Mouse (Mus musculus) forebrain, embryonic 14.5 days (tissue): ENCODE data around the gene Rasa3. TPM values are rescaled to one million over a fixed set of nuclear protein-coding genes. Genes with fewer than 3 reads are reported as not detected.

ENCODE experiments used
- ATAC-seq: fragments of 200-750 bp; cut with Nextera tagmentation; 2 replicates; pipeline ENCODE4 v1.8.0; 2017; ENCODE audit warnings: mild to moderate bottlenecking, moderate library complexity
- DNase-seq: peaks from one replicate; pipeline ENCODE4 v3.0.0-alpha.2; 2015; ENCODE audit warnings: low spot score
- H3K27ac ChIP-seq: fragments of 300-500 bp; sonication (generic); 2 replicates; pipeline ENCODE4 v1.5.1; 2014; ENCODE audit warnings: low read depth, mild to moderate bottlenecking, control low read depth, low read length, moderate library complexity
- H3K27me3 ChIP-seq: fragments of 300-500 bp; sonication (generic); replicated peaks from 2 replicates; pipeline ENCODE4 v1.6.1; 2014; ENCODE audit warnings: low read length, control low read depth, mixed read lengths; ENCODE audit not compliant: control insufficient read depth, insufficient read depth
- H3K36me3 ChIP-seq: fragments of 300-500 bp; sonication (generic); 2 replicates; pipeline ENCODE4 v1.6.1; 2014; ENCODE audit warnings: low read length, control low read depth; ENCODE audit not compliant: control insufficient read depth, insufficient read depth
- H3K4me1 ChIP-seq: fragments of 300-500 bp; sonication (generic); 2 replicates; pipeline ENCODE4 v1.6.1; 2014; ENCODE audit warnings: antibody characterized with exemption, low read length, control low read depth; ENCODE audit not compliant: control insufficient read depth, insufficient read depth
- H3K4me2 ChIP-seq: fragments of 300-500 bp; sonication (generic); 2 replicates; pipeline ENCODE4 v1.6.1; 2014; ENCODE audit warnings: mild to moderate bottlenecking, control low read depth, low read length
- H3K4me3 ChIP-seq: fragments of 300-500 bp; sonication (generic); 2 replicates; pipeline ENCODE4 v1.5.1; 2014; ENCODE audit warnings: low read depth, low read length, control low read depth
- H3K9ac ChIP-seq: fragments of 300-500 bp; sonication (generic); 2 replicates; pipeline ENCODE4 v1.6.1; 2014; ENCODE audit warnings: mild to moderate bottlenecking, low read length, control low read depth, moderate library complexity
- H3K9me3 ChIP-seq: fragments of 300-500 bp; sonication (generic); replicated peaks from 2 replicates; pipeline ENCODE4 v1.6.1; 2016; ENCODE audit warnings: low read length, control low read depth, mixed read lengths; ENCODE audit not compliant: control insufficient read depth
- WGBS: fragments of 180-500 bp; shearing (Covaris S2); extraction: QIAGEN DNeasy Blood & Tissue Kit; methylation state at CpG from one replicate; pipeline ENCODE4 v1.1.7; 2014; 5-methylcytosine and 5-hydroxymethylcytosine counted together
- polyA plus RNA-seq: library from polyadenylated mRNA; unstranded; fragments of >200 nt; fragmentation: Nextera tagmentation; extraction: Ambion mirVana; gene quantifications from 2 replicates; pipeline ENCODE4 v1.2.1, GENCODE M21; 2014

Rasa3 gene
- polyA plus RNA-seq, 1 experiment from 2014 or later: 17.3 TPM

DNA sequence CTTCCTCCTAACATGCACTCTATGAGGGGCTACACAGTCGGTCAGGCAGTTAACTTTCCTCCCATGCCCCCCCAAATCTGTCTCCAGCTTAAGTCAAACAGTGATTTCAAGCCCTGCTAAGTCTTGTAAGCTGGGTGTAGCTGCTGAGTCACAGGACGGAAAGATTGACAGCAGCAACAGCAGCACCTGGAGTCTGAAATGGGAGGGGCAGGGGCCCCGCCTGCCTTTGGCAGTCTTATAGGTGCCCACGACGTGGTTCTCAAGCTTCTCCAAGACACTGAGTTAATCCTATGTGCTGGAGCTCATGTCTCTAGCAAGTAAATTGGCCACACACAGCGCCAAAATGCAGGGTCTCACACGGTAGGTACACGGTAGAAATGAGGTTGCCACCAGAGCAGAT is 84.1 kb downstream of the Rasa3 start:
- H3K4me3 ChIP-seq: no peak overlapping the region
- H3K36me3 ChIP-seq: peaks cover 13% of the 10 kb centered on the region; the same call in 1 of the 2 replicates
- no peaks in the 10 kb centered on the region for H3K9me3 ChIP-seq

DNA sequence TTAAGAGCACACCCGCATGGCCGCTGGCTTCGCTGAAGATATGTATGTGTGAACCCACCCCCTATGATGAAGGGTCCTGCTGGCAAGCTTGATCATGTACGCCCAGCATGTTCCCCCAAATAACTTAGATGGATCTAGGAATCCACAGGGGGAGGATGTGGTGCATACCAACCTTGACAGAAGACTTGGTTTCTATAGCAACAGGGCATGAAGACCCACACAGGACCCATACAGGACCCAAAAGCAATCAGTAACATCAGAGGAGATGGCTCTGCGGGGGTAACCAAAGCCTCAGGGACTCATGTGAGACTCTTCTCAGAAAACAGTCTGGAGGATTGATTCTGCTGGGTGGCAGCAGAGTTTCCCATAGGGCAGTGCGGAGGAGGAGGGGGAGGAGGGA is 86.2 kb downstream of the Rasa3 start:
- ATAC-seq (no peak), DNase-seq (no peak)
- Histone ChIP-seq H3K27ac (no peak overlapping the region), H3K9me3 (no peaks in the 10 kb centered on the region), H3K4me1 (no peaks in the 10 kb centered on the region), H3K36me3 (0 out of 2 replicates have a peak, but pooled peaks cover 8% of the 10 kb centered on the region), H3K27me3 (no peaks in the 10 kb centered on the region), H3K4me3 (no peak overlapping the region), H3K4me2 (no peak overlapping the region), H3K9ac (no peak overlapping the region)
- 79% methylated on average over 6 of the region's 6 CpGs for WGBS

More for the DNA sequence above, 84.1 kb downstream of the Rasa3 start:
- ATAC-seq (no peak), DNase-seq (no peak)
- Histone ChIP-seq H3K9ac (no peak overlapping the region), H3K27me3 (no peaks in the 10 kb centered on the region), H3K4me1 (no peaks in the 10 kb centered on the region), H3K4me2 (no peak overlapping the region), H3K27ac (no peak overlapping the region)
- WGBS: 84% methylated on average over 8 of the region's 8 CpGs

DNA sequence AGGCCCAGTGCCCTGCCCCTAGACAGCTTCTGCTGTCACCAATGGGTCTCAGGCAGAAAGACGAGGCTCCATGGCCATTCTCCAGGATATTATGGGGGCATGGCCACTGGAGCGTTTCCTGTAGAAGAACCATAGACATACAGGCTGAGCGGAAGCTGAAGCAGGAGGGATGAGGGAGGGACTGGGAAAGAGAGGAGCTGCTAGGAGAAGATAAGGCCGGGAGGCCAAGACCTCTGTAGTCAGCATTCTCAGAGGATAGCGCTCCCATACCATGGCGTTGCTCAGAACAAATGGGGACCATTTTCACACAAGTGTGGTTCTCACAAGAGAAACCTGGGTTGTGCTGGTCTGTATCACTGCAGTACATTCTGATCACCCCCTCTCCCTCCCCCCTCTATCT is 88.3 kb downstream of the Rasa3 start:
- H3K27me3 ChIP-seq: no peaks in the 10 kb centered on the region
- H3K27ac ChIP-seq: no peak overlapping the region
- ATAC-seq (no peak), DNase-seq (no peak)
- no peak overlapping the region for H3K4me2 ChIP-seq
- no peak overlapping the region for H3K4me3 ChIP-seq
- no peaks in the 10 kb centered on the region for H3K9me3 ChIP-seq
- peaks cover 12% of the 10 kb centered on the region; the same call in 1 of the 2 replicates for H3K36me3 ChIP-seq
- 90% methylated on average over 6 of the region's 6 CpGs for WGBS
- H3K4me1 ChIP-seq: no peaks in the 10 kb centered on the region
- no peak overlapping the region for H3K9ac ChIP-seq

DNA sequence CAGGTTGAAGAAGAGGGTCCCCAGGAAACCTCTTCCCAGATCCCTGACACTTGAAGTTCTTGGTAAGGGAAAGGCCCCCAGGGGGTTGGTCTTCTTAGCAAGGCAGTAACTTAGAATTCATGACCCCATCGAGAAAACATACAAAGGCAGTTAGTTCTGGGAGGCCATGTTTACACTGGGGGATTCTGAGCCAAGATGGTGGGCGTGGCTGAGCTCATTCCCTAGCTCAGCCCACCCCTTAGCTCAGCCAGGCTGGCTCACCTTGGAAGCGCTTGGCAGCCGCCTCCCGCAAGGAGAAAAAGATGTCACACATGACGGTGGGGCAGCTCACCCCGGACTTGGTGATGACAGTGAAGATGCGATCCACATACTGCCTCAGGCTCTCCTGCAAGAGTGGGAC is 92.8 kb downstream of the Rasa3 start:
- H3K4me1 ChIP-seq: no peaks in the 10 kb centered on the region
- DNase-seq: no peak
- no peak overlapping the region for H3K9ac ChIP-seq
- H3K9me3 ChIP-seq: no peaks in the 10 kb centered on the region
- WGBS: 82% methylated on average over 8 of the region's 8 CpGs
- ATAC-seq: no peak
- no peak overlapping the region for H3K4me3 ChIP-seq
- H3K27ac ChIP-seq: no peak overlapping the region
- H3K36me3 ChIP-seq: peaks cover 40% of the 10 kb centered on the region
- H3K4me2 ChIP-seq: no peak overlapping the region
- H3K27me3 ChIP-seq: no peaks in the 10 kb centered on the region

DNA sequence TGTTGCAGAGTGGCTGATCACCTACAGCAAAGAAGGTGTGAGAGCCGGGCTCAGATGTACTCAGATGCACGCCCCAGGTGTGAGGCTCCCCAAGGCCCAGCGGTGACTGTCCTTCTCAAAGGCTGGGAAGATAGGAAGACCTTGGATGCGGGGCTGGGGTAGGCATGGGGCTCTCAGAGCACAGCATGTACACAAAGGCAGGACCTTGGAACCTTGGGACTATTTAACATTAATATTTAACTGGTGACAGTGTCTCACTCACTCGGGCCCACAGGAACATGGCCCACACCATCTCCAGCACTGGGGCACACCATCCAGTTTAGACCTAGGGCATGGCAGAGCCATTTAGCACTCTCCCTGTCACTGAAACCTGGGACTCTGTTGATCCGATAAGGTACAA is 99.5 kb downstream of the Rasa3 start:
- 94% methylated on average over 6 of the region's 6 CpGs for WGBS
- H3K36me3 ChIP-seq: peaks cover 35% of the 10 kb centered on the region

DNA sequence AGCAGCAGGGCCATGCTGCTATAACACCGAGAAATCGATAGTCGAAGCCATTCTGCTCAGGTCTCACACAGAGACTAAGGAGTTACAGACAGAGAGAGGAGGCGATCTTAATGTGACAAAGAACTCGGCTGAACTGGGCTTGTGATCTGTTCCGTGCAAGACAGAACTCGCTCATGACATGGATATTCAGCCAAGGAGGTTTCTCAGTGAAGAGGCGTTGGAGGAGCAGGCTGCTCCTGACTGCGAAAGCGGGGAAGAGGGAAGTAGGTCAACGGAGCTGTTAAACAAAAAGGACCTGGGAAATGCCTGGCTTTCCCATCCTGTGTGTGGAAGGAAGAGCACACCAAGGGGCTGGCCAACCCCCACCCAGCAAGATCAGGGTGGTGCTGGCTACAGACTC is 105.4 kb downstream of the Rasa3 start:
- Histone ChIP-seq H3K4me2 (no peak overlapping the region), H3K9me3 (no peaks in the 10 kb centered on the region), H3K4me1 (no peaks in the 10 kb centered on the region), H3K4me3 (no peak overlapping the region), H3K27ac (no peak overlapping the region), H3K9ac (no peak overlapping the region), H3K27me3 (no peaks in the 10 kb centered on the region), H3K36me3 (0 out of 2 replicates have a peak, but pooled peaks cover 9% of the 10 kb centered on the region)
- WGBS: 94% methylated on average over 11 of the region's 11 CpGs
- ATAC-seq (no peak), DNase-seq (no peak)

More for the DNA sequence above, 99.5 kb downstream of the Rasa3 start:
- ATAC-seq: no peak
- H3K27me3 ChIP-seq: no peaks in the 10 kb centered on the region
- H3K9me3 ChIP-seq: no peaks in the 10 kb centered on the region
- no peak overlapping the region for H3K4me3 ChIP-seq
- no peak for DNase-seq
- H3K4me1 ChIP-seq: no peaks in the 10 kb centered on the region
- no peak overlapping the region for H3K4me2 ChIP-seq
- H3K9ac ChIP-seq: no peak overlapping the region
- no peak overlapping the region for H3K27ac ChIP-seq

DNA sequence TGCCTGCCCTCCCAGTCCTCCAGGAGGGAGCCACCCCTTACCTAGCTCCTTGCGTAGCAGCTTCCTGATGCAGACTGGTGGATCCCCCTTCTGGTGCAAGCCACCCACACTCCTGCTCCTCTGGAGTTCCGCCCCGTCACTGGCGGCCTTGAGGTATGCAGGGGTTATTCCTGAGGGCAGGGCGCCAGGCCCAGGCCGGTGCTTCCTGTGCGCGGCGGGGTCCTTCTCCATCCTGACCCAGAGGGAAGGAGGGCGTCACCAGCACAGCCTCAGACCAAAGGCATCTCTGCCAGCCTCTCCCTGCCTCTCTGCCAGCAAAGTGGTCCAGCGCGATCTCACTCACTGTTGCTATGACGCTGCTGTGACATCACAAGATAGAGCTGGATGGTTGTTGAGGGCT is 115.3 kb downstream of the Rasa3 start, which contains the start of gene 1700029H14Rik:
1700029H14Rik (minus strand) TSS at position 344 of the 400 bp plus-strand sequence.
- no peaks in the 10 kb centered on the region for H3K4me1 ChIP-seq
- no peak within 1 kb of the TSS for H3K4me3 ChIP-seq
- no peaks in the 10 kb centered on the region for H3K36me3 ChIP-seq
- H3K27ac ChIP-seq: no peak within 1 kb of the TSS
- H3K27me3 ChIP-seq: no peaks in the 10 kb centered on the region
- WGBS: 40% methylated on average over 13 of the region's 13 CpGs
- ATAC-seq: no peak
- H3K4me2 ChIP-seq: no peak within 1 kb of the TSS
- H3K9ac ChIP-seq: no peak within 1 kb of the TSS
- no peak for DNase-seq
- no peaks in the 10 kb centered on the region for H3K9me3 ChIP-seq

DNA sequence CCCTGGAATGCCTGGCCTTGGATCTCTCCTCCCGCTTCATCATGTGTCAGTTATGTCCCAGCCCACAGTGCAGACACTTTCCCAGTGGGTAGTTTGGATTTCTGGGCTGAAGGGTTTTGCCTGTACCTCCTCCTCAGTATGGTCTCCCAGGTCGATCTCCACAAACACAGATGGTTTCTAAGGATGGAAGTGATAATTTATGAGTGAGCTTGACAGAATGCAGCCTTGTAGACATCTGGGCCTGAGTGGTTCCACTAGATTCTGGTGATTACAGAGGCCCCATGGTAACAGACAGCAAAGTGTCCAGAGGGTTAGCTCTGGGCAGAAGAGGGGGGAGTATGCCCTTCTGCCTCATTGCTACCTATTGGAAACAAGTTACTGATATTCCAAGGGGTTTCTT is 119.9 kb downstream of the Rasa3 start:
- Histone ChIP-seq H3K36me3 (no peaks in the 10 kb centered on the region), H3K4me1 (no peaks in the 10 kb centered on the region), H3K27ac (no peak overlapping the region), H3K27me3 (no peaks in the 10 kb centered on the region), H3K4me2 (no peak overlapping the region), H3K4me3 (no peak overlapping the region), H3K9ac (no peak overlapping the region), H3K9me3 (no peaks in the 10 kb centered on the region)
- WGBS: 75% methylated on average over 2 of the region's 2 CpGs
- DNase-seq (no peak), ATAC-seq (no peak)

DNA sequence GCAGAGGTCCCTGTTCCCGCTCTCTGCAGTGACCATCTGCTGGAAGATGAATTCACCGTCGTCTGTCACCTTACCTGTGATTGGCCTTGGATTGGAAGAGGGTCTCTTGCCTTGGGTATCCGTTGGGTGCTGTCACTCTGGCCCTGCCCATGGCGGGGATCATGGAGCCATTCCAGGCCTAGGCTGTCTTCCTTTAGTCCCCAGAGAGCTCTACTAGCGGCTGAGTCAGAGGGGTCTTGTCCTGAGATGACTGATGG is 125.9 kb downstream of the Rasa3 start:
- Histone ChIP-seq H3K4me2 (no peak overlapping the region), H3K4me1 (no peaks in the 10 kb centered on the region), H3K27me3 (no peaks in the 10 kb centered on the region), H3K4me3 (no peak overlapping the region), H3K27ac (no peak overlapping the region), H3K36me3 (no peaks in the 10 kb centered on the region), H3K9ac (no peak overlapping the region), H3K9me3 (no peaks in the 10 kb centered on the region)
- ATAC-seq (no peak), DNase-seq (no peak)
- 95% methylated on average over 6 of the region's 6 CpGs for WGBS
